Mouse (Mus musculus) gastrocnemius, postnatal 4 days (tissue): ENCODE measurements around the gene Arhgap22. TPM values are rescaled to one million over a fixed set of nuclear protein-coding genes. Genes with fewer than 3 reads are reported as not detected.

Source experiments
- DNase-seq, 2 experiments: peaks; one replicate each; pipeline ENCODE4 v3.0.0; 2021 to 2022; ENCODE audit warnings: low spot score in 2 of 2, mixed read lengths in 2 of 2
- long read RNA-seq, 2 experiments: library from polyadenylated mRNA; stranded (forward); transcript quantifications; one replicate each; pipeline ENCODE4 v2.0.0; 2021
- total RNA-seq, 2 experiments: library from RNA; stranded (reverse); gene quantifications; 2 replicates each; pipeline ENCODE4 v1.2.3; 2021

The Arhgap22 gene
- 1 to 10 TPM; 1.9 to 3.5 TPM for total RNA-seq
- long read RNA-seq, experiment 1, partial matches to known transcripts = 6 of 8 reads
- long read RNA-seq, experiment 1, other reads (novel, unspliced or antisense) = 2 of 8 reads
- long read RNA-seq, experiment 2, partial matches to known transcripts = 0 of 2 reads
- long read RNA-seq, experiment 2, other reads (novel, unspliced or antisense) = 2 of 2 reads

DNA sequence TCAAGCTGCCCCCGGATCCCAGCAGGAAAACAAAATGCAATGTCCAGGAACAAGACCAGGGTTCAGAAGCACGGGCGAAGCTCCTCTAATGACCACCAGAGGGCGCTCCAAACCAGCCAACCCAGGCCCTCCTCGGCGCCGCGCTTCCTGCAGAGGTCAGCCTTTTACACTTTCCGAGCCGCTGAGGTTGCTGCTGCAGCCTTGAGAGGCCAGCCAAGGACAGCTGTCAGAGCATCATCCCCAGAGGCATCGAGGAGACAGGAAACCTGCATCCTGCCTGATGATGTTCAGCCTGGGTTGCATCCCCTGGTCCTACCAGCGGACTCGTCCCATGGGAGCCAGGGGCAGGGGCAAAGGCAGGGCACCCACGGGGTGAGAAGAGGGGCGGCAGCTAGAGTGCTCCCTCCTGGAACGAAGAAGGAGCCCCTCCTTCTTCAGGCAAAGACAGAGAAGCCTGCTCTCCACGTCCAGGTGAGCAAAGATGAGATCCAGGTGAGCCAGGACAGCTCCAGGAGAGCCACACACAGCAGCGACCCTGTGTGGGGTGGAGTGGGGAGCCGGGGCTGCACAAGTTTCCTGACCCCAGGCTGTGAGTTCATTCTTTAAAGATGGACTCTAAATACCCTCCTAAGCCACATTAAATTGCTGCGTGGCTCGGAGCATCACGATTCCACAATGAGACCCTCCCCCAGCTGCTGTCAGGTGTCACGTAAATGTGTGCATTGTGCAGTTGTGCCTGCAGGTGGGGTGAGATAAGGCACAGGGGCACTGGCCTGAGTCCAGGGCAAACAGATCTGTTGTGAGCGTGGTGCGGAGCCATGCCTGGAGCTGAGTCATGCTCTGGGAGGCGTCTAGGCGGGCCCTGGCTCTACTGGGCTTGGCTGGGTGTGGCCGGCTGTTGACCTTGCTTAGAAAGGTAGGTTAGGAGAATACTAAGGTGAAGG lies at the start of gene Arhgap22:
TSS of gene Arhgap22 (plus strand) at position 204 of the 944 bp plus-strand sequence.
- DNase-seq = peak; percentile 87 to 88

DNA sequence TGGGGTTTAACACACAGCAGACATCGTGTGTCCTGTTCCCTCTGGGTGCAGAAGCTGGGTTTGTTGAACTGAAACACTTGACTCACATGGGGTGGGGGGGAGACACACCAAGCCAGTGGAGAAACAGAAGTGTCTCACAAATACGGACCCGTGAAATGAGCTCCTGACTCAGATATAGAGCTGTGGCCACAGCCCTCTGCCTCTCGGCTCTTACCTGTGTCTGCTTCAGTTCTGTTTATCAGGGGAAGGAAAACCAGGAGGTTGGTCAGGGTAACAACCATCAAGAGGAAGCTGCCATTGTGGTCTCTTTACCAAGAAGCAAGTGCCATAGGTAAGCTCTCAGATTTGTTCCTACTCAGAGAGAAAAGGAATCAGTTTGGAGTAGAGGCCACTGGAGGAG lies 45.1 kb upstream of the Arhgap22 start:
- DNase-seq = no peak

GRCm38 (mm10) chr14:33171942-33172341 lies 41.9 kb upstream of the Arhgap22 start:
- DNase-seq = no peak

- DNase-seq = no peak
These were observed 38.6 kb upstream of the Arhgap22 start for GRCm38 (mm10) chr14:33175059-33175821.

DNA sequence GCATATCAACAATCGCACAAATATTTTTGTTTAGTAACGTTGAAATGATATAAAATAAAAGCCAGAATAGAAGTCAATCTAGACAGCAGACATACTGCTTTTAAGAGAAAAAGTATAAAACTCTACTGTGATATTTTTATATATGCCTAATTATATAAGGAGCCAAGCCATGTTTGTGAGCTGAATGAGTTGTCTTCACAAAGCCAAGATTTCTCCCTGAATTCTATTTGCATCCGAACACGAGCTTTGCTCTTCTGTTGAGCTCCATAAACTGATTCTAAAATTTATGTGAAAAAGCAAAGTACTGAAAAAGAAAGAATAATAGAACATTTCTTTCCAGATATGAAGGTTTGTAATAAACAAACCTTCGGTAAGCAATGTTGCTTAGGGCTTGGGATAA lies 33.7 kb upstream of the Arhgap22 start:
- no peak for DNase-seq

- DNase-seq = no peak
These were observed 28.6 kb upstream of the Arhgap22 start, which contains the start of gene Wdfy4 for GRCm38 (mm10) chr14:33185068-33185800. Gene Wdfy4, minus strand, starts transcription at chr14:33185508.

DNA sequence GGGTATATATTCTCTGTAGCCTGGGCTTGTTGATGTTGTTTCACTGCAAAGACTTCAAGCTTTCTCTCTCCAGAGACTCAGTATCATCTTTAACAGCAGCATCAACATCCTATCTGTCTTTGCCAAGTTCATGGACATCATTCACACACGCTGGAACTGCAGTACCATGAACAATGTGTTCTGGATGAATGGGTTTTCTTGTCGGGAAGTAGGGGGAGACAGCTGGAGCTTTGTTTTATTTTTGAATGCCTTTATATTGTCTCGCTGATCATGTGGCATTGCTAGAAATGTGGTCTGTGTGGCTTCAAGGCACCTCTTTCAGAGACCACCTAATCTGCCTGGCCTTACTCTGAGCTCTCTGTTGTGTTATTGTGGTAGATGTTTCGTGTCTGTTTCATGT lies 26.6 kb upstream of the Arhgap22 start:
- no peak for DNase-seq

- DNase-seq = no peak
These were observed 24.6 kb upstream of the Arhgap22 start for GRCm38 (mm10) chr14:33189230-33189629.

GRCm38 (mm10) chr14:33189849-33190423 lies 23.9 kb upstream of the Arhgap22 start:
- no peak for DNase-seq

- no peak for DNase-seq
These were observed 23.2 kb upstream of the Arhgap22 start for GRCm38 (mm10) chr14:33190646-33191045.

- DNase-seq = no peak
These were observed 20.1 kb upstream of the Arhgap22 start for GRCm38 (mm10) chr14:33193762-33194161.

GRCm38 (mm10) chr14:33194241-33194640 lies 19.6 kb upstream of the Arhgap22 start:
- no peak for DNase-seq

- no peak for DNase-seq
These were observed 11.7 kb upstream of the Arhgap22 start for GRCm38 (mm10) chr14:33202161-33202560.

- DNase-seq = no peak
These were observed 10.9 kb upstream of the Arhgap22 start for GRCm38 (mm10) chr14:33202885-33203284.

DNA sequence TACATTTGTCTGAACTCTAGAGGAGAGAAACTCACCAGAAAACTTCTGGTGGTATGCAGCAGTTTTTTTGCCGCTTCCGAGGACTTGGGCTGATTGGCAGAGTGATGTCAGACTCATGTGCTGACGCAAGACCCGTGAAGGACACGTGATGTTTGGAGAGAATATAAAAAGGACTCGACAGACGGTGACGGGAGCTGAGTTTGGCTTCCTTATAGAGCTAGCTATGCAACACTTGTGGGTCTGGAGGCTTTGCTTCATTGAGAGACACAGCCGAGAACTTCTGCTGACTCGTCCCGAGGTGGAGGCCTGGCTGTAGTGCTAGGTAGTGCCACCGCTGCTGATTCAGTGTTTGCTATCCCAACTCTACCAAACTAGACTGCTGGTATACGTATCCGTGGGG lies 10.0 kb upstream of the Arhgap22 start:
- no peak for DNase-seq

DNA sequence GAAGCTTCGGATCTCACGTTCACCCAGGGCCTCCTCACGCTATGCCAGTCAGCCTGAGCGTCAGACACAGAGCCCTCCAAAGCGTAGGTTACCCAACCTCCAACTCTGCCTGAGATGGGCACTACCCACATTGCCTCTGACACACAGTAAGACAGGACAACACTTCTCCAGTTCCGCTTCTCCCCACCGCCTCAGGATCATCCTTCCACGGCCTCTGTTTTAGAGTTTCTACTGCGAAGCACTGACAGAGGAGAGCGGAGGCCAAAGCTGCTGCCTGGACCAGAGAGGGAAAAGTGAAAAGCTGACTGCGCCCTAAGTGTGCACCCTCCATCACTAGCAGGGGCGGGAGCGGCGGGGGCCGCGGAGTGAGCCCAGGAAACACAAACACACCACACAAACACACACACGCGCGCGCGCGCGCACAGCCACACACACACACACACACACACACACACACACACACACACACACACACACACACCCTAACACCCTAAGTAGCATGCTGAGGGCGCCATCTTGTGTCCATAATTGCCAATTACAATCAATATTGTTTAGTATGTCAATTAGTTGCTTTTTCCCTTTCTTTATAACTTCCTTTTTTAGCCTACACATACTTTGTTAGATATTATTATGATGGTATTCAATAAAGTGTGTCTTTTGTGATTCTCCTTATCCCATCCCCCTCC lies 8.4 kb upstream of the Arhgap22 start:
- no peak for DNase-seq

GRCm38 (mm10) chr14:33207011-33207410 lies 6.8 kb upstream of the Arhgap22 start:
- DNase-seq = no peak

DNA sequence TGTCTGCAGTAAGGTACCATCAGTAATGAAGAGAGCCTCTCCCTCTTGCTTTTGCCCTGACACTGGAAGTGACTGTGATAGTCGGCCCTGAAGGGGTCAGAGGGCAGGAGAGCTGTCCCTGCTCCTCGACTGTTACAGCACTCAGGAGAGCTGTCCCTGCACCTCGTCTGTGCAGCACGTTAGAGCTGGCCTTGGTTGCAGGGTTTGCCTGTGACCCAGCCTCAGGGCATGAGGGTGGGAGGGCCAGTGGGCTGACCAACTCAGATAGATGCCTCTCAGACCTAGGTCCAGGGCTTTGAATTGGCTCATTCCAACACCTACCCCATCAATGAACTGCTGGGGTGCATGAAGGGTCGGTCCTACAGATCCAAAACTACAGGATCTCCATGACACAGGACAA lies 5.5 kb upstream of the Arhgap22 start:
- DNase-seq = no peak

DNA sequence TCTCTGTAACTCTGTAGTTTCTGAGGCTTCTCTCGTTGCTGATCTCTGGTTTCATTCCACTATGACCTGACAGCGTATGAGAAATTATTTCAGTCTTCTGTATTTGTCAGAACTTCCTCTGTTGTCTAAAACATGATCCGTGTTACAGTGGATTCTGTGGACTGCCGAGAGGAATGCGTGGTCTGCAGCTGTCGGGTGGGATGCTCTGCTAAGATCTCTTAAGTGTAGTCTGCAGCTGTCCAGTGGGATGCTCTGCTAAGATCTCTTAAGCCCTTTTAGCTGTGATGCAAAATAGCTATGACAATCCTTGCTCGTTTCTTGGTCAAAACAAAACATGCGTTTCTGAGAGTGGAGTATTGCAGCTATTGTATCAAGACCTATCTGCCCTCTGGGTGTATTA lies 3.0 kb upstream of the Arhgap22 start:
- DNase-seq = no peak
